Mouse (Mus musculus): ENCODE measurements around the gene Enthd1.

DNA sequence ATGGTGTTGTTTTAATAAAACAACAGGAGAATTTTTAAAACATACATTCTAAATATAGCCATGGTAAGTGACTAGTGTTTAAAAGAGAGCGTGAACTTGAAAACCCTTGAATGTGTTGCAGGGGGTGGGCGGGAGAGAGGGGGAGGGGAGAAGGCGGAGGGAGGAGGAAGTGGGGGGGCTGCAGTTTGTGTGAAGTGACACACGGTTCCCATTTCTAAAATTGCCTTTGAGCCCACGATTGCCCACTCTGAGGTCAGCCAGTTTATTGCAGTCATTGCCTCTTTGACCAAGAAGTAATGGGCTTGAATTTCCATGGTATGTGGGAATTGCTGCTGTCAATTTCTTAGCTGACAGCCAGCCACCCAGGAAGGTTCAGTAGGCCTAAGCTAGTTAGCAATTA, 48.9 kb upstream of the Enthd1 start:
- no peak for TF ChIP-seq GATA1 (IDR thresholded peaks at IDR 0.05; ENCODE audit: low read length)
- no peak for TF ChIP-seq TAL1 (IDR thresholded peaks at IDR 0.05; ENCODE audit: low read length)

Measured in erythroblast, embryonic 14.5 days (primary cell).